Mouse (Mus musculus): ENCODE measurements around the gene Bcl2l15. TPM values are rescaled to one million over a fixed set of nuclear protein-coding genes. Genes with fewer than 3 reads are reported as not detected.

Bcl2l15 gene
- polyA plus RNA-seq, 1 experiment from 2014 or later: 0.54 TPM

GRCm38 (mm10) chr3:103802861-103803260, 29.5 kb upstream of the Bcl2l15 start:
- ATAC-seq: no peak
- Histone ChIP-seq H3K4me1 (ENCODE audit: insufficient read depth) (peaks cover 63% of the 10 kb centered on the region), H3K9ac (replicated peaks) (peak overlapping the region; percentile 32; the same call in 1 of the 2 replicates), H3K36me3 (replicated peaks; ENCODE audit: insufficient read depth, low read length) (peaks cover 39% of the 10 kb centered on the region), H3K9me3 (ENCODE audit: low read length) (no peaks in the 10 kb centered on the region), H3K4me3 (ENCODE audit: low read depth, low read length) (no peak overlapping the region), H3K4me2 (ENCODE audit: low read depth, low read length) (peak overlapping the region; percentile 27), H3K27me3 (ENCODE audit: insufficient read depth, low read length) (no peaks in the 10 kb centered on the region), H3K27ac (ENCODE audit: low read depth) (peak overlapping the region; percentile 99)
- no peak for DNase-seq
- WGBS (ENCODE audit: insufficient replicate concordance): 46% methylated on average over 8 of the region's 8 CpGs
- TF ChIP-seq CTCF (IDR thresholded peaks at IDR 0.05; ENCODE audit: low read depth) (no peak), EP300 (IDR thresholded peaks at IDR 0.05; ENCODE audit: low read depth) (no peak)

GRCm38 (mm10) chr3:103805671-103806070, 26.7 kb upstream of the Bcl2l15 start:
- peaks cover 49% of the 10 kb centered on the region for H3K4me1 ChIP-seq (ENCODE audit: insufficient read depth)
- H3K27ac ChIP-seq (ENCODE audit: low read depth): peak overlapping the region; percentile 56; the same call in 1 of the 2 replicates
- no peak overlapping the region for H3K9ac ChIP-seq (replicated peaks)
- ATAC-seq (no peak), DNase-seq (no peak)
- H3K27me3 ChIP-seq (ENCODE audit: insufficient read depth, low read length): no peaks in the 10 kb centered on the region
- H3K4me3 ChIP-seq (ENCODE audit: low read depth, low read length): no peak overlapping the region
- H3K36me3 ChIP-seq (replicated peaks; ENCODE audit: insufficient read depth, low read length): peaks cover 39% of the 10 kb centered on the region
- 0 out of 2 replicates have a peak, but pooled peaks have one; percentile 19 for TF ChIP-seq EP300 (IDR thresholded peaks at IDR 0.05; ENCODE audit: low read depth)
- TF ChIP-seq CTCF (IDR thresholded peaks at IDR 0.05; ENCODE audit: low read depth): no peak
- 67% methylated on average over 1 of the region's 1 CpGs for WGBS (ENCODE audit: insufficient replicate concordance)
- peak overlapping the region; percentile 15; the same call in 1 of the 2 replicates for H3K4me2 ChIP-seq (ENCODE audit: low read depth, low read length)
- no peaks in the 10 kb centered on the region for H3K9me3 ChIP-seq (ENCODE audit: low read length)

- under 1% methylated on average over 55 of the region's 70 CpGs for WGBS (ENCODE audit: insufficient replicate concordance)
- Histone ChIP-seq H3K9me3 (ENCODE audit: low read length) (no peaks in the 10 kb centered on the region), H3K27me3 (ENCODE audit: insufficient read depth, low read length) (no peaks in the 10 kb centered on the region), H3K4me2 (ENCODE audit: low read depth, low read length) (peak within 1 kb of the TSS; percentile 82), H3K36me3 (replicated peaks; ENCODE audit: insufficient read depth, low read length) (peaks cover 43% of the 10 kb centered on the region), H3K4me3 (ENCODE audit: low read depth, low read length) (peak within 1 kb of the TSS; percentile 79), H3K9ac (replicated peaks) (peak within 1 kb of the TSS; percentile 91), H3K27ac (ENCODE audit: low read depth) (peak within 1 kb of the TSS; percentile 98), H3K4me1 (ENCODE audit: insufficient read depth) (peaks cover 34% of the 10 kb centered on the region)
- TF ChIP-seq CTCF (IDR thresholded peaks at IDR 0.05; ENCODE audit: low read depth) (no peak), EP300 (IDR thresholded peaks at IDR 0.05; ENCODE audit: low read depth) (no peak; the same call in 1 of the 2 replicates)
- DNase-seq: peak; percentile 94
- ATAC-seq: peak; percentile 88
These were observed 23.3 kb upstream of the Bcl2l15 start, which contains the start of the genes Dclre1b, Ap4b1 and Gm43064 for GRCm38 (mm10) chr3:103808891-103809798. Dclre1b (minus strand) TSS chr3:103809444. Ap4b1 (plus strand) TSS chr3:103809520. Gm43064 (plus strand) TSS chr3:103809573.

- H3K9me3 ChIP-seq (ENCODE audit: low read length): no peaks in the 10 kb centered on the region
- peak overlapping the region; percentile 82 for H3K4me2 ChIP-seq (ENCODE audit: low read depth, low read length)
- peak; percentile 40 for ATAC-seq
- H3K27ac ChIP-seq (ENCODE audit: low read depth): peak overlapping the region; percentile 98
- H3K9ac ChIP-seq (replicated peaks): peak overlapping the region; percentile 91
- peaks cover 43% of the 10 kb centered on the region for H3K36me3 ChIP-seq (replicated peaks; ENCODE audit: insufficient read depth, low read length)
- H3K27me3 ChIP-seq (ENCODE audit: insufficient read depth, low read length): no peaks in the 10 kb centered on the region
- 2% methylated on average over 14 of the region's 14 CpGs for WGBS (ENCODE audit: insufficient replicate concordance)
- peak overlapping the region; percentile 79 for H3K4me3 ChIP-seq (ENCODE audit: low read depth, low read length)
- peaks cover 30% of the 10 kb centered on the region for H3K4me1 ChIP-seq (ENCODE audit: insufficient read depth)
- no peak for DNase-seq
- no peak for TF ChIP-seq CTCF (IDR thresholded peaks at IDR 0.05; ENCODE audit: low read depth)
- TF ChIP-seq EP300 (IDR thresholded peaks at IDR 0.05; ENCODE audit: low read depth): no peak
These were observed 22.6 kb upstream of the Bcl2l15 start for GRCm38 (mm10) chr3:103809799-103810150.

GRCm38 (mm10) chr3:103810967-103811366, 21.4 kb upstream of the Bcl2l15 start:
- no peak for TF ChIP-seq EP300 (IDR thresholded peaks at IDR 0.05; ENCODE audit: low read depth)
- no peak for TF ChIP-seq CTCF (IDR thresholded peaks at IDR 0.05; ENCODE audit: low read depth)
- H3K4me2 ChIP-seq (ENCODE audit: low read depth, low read length): peak overlapping the region; percentile 82
- H3K9me3 ChIP-seq (ENCODE audit: low read length): no peaks in the 10 kb centered on the region
- 71% methylated on average over 6 of the region's 6 CpGs for WGBS (ENCODE audit: insufficient replicate concordance)
- ATAC-seq (no peak), DNase-seq (no peak)
- H3K4me1 ChIP-seq (ENCODE audit: insufficient read depth): peaks cover 28% of the 10 kb centered on the region
- peak overlapping the region; percentile 98; the same call in 1 of the 2 replicates for H3K27ac ChIP-seq (ENCODE audit: low read depth)
- H3K9ac ChIP-seq (replicated peaks): peak overlapping the region; percentile 91; the same call in 1 of the 2 replicates
- no peaks in the 10 kb centered on the region for H3K27me3 ChIP-seq (ENCODE audit: insufficient read depth, low read length)
- peaks cover 48% of the 10 kb centered on the region for H3K36me3 ChIP-seq (replicated peaks; ENCODE audit: insufficient read depth, low read length)
- H3K4me3 ChIP-seq (ENCODE audit: low read depth, low read length): peak overlapping the region; percentile 79

- no peaks in the 10 kb centered on the region for H3K27me3 ChIP-seq (ENCODE audit: insufficient read depth, low read length)
- no peak overlapping the region for H3K4me2 ChIP-seq (ENCODE audit: low read depth, low read length)
- no peak overlapping the region for H3K27ac ChIP-seq (ENCODE audit: low read depth)
- H3K4me1 ChIP-seq (ENCODE audit: insufficient read depth): peaks cover 7% of the 10 kb centered on the region
- H3K36me3 ChIP-seq (replicated peaks; ENCODE audit: insufficient read depth, low read length): peaks cover 10% of the 10 kb centered on the region
- no peaks in the 10 kb centered on the region for H3K9me3 ChIP-seq (ENCODE audit: low read length)
- ATAC-seq: no peak
- no peak for DNase-seq
- no peak overlapping the region for H3K4me3 ChIP-seq (ENCODE audit: low read depth, low read length)
- H3K9ac ChIP-seq (replicated peaks): no peak overlapping the region
- TF ChIP-seq CTCF (IDR thresholded peaks at IDR 0.05; ENCODE audit: low read depth) (peak; percentile 43), EP300 (IDR thresholded peaks at IDR 0.05; ENCODE audit: low read depth) (no peak)
These were observed 4.9 kb upstream of the Bcl2l15 start for GRCm38 (mm10) chr3:103827548-103827947.

Measured in liver, postnatal 0 days (tissue).